Mouse (Mus musculus) layer of hippocampus, postnatal 36 days (tissue): ENCODE data around the gene 2010111I01Rik. TPM values are rescaled to one million over a fixed set of nuclear protein-coding genes. Genes with fewer than 3 reads are reported as not detected.

Source experiments
- DNase-seq, 2 experiments: peaks; one replicate each; pipeline ENCODE4 v3.0.0; 2022
- total RNA-seq, 2 experiments: library from RNA; stranded (reverse); gene quantifications; 2 replicates each; pipeline ENCODE4 v1.2.3; 2021

Gene 2010111I01Rik
- total RNA-seq, 2 experiments from 2014 or later, result 76.8 to 92.7 TPM

GRCm38 (mm10) chr13:63115187-63115784, 150.6 kb downstream of the 2010111I01Rik start:
- no peak for DNase-seq

GRCm38 (mm10) chr13:63117495-63118184, 152.9 kb downstream of the 2010111I01Rik start:
- DNase-seq, result no peak

- no peak for DNase-seq
These were observed 154.0 kb downstream of the 2010111I01Rik start for GRCm38 (mm10) chr13:63118682-63119081.

- DNase-seq, result no peak
These were observed 155.6 kb downstream of the 2010111I01Rik start for GRCm38 (mm10) chr13:63120296-63120695.

- no peak for DNase-seq
These were observed 157.1 kb downstream of the 2010111I01Rik start for GRCm38 (mm10) chr13:63121747-63122146.

- no peak for DNase-seq
These were observed 161.5 kb downstream of the 2010111I01Rik start for GRCm38 (mm10) chr13:63126206-63126605.

- no peak for DNase-seq
These were observed 162.8 kb downstream of the 2010111I01Rik start for GRCm38 (mm10) chr13:63127516-63127915.

- DNase-seq, result no peak
These were observed 170.3 kb downstream of the 2010111I01Rik start for GRCm38 (mm10) chr13:63134879-63135421.

- DNase-seq, result no peak
These were observed 171.3 kb downstream of the 2010111I01Rik start for GRCm38 (mm10) chr13:63135994-63136393.

GRCm38 (mm10) chr13:63136775-63137174, 172.1 kb downstream of the 2010111I01Rik start:
- DNase-seq, result no peak

GRCm38 (mm10) chr13:63138376-63139048, 173.8 kb downstream of the 2010111I01Rik start:
- DNase-seq, result no peak

- DNase-seq, result no peak
These were observed 175.0 kb downstream of the 2010111I01Rik start for GRCm38 (mm10) chr13:63139463-63140226.

GRCm38 (mm10) chr13:63140784-63141183, 176.1 kb downstream of the 2010111I01Rik start:
- no peak for DNase-seq

GRCm38 (mm10) chr13:63141275-63141674, 176.6 kb downstream of the 2010111I01Rik start:
- no peak for DNase-seq

- DNase-seq, result no peak
These were observed 182.0 kb downstream of the 2010111I01Rik start for GRCm38 (mm10) chr13:63146604-63147188.

- DNase-seq, result no peak
These were observed 183.5 kb downstream of the 2010111I01Rik start for GRCm38 (mm10) chr13:63148157-63148556.

GRCm38 (mm10) chr13:63150470-63151020, 185.9 kb downstream of the 2010111I01Rik start:
- DNase-seq, result no peak

- no peak for DNase-seq
These were observed 186.5 kb downstream of the 2010111I01Rik start for GRCm38 (mm10) chr13:63151028-63151738.

GRCm38 (mm10) chr13:63152498-63152897, 187.8 kb downstream of the 2010111I01Rik start:
- no peak for DNase-seq

- no peak for DNase-seq
These were observed 188.7 kb downstream of the 2010111I01Rik start for GRCm38 (mm10) chr13:63153397-63153796.
